Mouse (Mus musculus): ENCODE measurements around the gene Trap1.
A peak's percentile ranks its signal among the peaks of the same experiment; 100 is the strongest.
"Not testable (repeated sequence)": the region's sequence is repeated elsewhere in the genome, so short reads cannot be mapped to it uniquely, and the experiment has no call there.

The Trap1 gene

DNA sequence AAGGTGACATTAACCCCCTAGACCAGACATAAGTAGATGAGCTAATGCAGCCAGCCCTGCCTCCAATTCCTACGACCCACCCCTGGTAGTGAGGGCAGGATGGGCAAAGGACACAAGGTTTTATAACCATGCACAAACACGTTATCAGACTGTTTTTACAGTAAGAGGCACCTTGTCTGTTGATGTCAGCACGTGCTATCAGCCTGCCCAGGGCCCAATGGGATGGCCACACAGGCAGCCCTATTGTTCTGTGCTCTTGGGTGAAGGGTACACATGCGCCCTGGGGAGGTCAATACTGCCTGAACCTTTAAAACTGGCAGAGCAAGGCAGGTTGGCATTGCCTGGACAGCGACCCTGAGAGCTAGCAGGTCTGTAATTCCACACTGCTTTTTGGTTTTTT lies 40.8 kb downstream of the Trap1 start, which contains the start of gene Dnase1:
Gene Dnase1, plus strand, starts transcription at position 136 of the 400 bp plus-strand sequence.
- DNase-seq (ENCODE audit: low spot score), result no peak

- DNase-seq (ENCODE audit: low spot score), result no peak
Measured at GRCm38 (mm10) chr16:4035575-4035974, 42.1 kb downstream of the Trap1 start.

GRCm38 (mm10) chr16:4034476-4034875 lies 43.2 kb downstream of the Trap1 start:
- DNase-seq (ENCODE audit: low spot score), result no peak

DNA sequence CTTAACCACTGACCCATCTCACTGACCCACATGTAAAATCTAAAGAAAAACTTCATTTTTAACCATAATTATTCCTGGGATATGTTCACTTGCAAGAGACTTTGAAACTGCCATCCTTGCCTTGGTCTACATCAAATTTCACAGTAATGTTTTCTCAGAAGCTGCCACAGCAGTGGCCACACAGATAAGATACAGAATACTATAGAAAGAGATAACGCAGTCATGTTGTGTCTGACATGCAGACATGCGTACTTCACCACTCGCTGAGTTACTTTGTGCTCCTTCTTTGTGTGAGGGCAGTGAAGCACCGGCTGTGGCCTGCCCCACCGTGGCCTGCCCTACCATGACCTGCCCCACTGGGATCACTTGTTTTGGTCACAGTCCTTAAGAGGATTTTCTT lies 43.7 kb downstream of the Trap1 start:
- no peak for DNase-seq (ENCODE audit: low spot score)

DNA sequence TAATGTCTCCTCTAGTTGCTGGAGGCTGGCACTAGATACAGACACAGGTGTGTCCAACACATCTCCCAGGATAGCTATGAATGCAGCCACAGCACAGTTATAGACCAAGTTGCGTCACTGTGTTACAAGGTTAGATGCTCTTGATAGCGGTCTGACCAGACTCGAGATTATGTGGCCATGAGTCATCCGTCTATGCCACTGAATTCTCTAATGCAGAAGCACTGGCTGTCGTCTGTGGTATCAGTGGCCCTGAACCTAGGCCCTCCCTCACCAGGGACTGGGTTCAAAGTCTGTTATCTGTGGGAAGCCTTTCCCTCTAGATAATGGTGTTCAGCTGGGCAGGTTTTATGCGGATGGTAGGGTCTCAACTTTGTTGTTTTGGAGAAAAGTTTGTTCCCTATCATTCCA lies 45.3 kb downstream of the Trap1 start:
- no peak for DNase-seq (ENCODE audit: low spot score)

DNA sequence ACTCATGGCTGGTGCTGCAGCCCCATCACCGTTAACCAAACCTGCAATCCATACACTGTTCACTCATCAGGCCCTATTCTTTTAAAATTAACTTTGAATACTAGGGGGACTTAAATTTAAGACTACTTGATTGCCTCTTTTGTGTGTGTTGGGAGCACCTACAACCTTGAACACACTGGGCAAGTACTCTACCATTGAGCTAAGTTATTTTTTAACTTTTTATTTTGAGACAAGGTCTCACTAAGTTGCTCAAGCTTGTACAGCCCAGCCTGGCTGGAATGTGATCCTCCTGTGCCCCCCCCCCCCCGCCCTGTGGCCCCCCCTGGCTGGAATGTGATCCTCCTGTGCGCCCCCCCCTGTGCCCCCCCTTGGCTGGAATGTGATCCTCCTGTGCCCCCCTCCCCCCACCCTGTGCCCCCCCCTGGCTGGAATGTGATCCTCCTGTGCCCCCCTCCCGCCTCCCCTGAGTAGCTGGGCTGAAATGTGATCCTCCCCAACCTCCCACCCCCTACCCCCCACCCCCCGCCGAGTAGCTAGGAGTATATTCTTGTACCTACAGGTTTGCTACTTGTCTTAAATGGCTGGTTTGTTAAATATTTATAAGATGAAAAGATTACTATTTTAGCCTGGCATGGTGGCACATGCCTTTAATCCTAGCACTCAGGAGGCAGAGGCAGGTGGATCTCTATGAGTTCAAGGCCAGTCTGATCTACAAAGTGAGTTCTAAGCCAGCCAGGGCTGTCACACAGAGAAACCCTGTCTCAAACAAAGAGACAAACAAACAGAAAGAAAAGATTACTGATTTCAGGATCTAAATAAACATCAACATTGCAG lies 46.0 kb downstream of the Trap1 start:
- DNase-seq (ENCODE audit: low spot score), result no peak

GRCm38 (mm10) chr16:4030501-4030900 lies 47.1 kb downstream of the Trap1 start:
- DNase-seq (ENCODE audit: low spot score), result no peak

GRCm38 (mm10) chr16:4029371-4029841 lies 48.2 kb downstream of the Trap1 start:
- DNase-seq (ENCODE audit: low spot score), result no peak

- no peak for DNase-seq (ENCODE audit: low spot score)
Measured at GRCm38 (mm10) chr16:4027211-4027610, 50.4 kb downstream of the Trap1 start.

DNA sequence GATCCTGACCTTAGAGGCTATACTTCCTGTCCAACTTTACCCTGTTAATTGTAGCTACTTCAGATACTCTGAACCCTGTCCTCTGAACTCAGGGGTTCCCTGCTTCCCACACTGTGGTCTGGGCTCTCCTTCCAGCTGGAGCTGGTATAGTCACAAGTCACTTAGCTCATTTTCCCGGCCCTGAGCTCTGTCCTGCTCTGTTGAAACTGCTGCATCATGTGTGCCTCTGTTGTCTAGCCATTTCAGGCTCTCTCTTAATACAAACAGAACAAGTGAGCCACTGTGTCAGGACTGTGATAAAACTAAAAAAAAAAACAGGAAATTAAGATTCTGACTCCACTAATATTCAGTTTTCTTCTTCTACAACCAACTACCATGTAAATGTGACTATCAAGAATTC lies 51.0 kb downstream of the Trap1 start:
- DNase-seq (ENCODE audit: low spot score), result no peak

- DNase-seq (ENCODE audit: low spot score), result no peak
Measured at GRCm38 (mm10) chr16:4022719-4023118, 54.9 kb downstream of the Trap1 start.

DNA sequence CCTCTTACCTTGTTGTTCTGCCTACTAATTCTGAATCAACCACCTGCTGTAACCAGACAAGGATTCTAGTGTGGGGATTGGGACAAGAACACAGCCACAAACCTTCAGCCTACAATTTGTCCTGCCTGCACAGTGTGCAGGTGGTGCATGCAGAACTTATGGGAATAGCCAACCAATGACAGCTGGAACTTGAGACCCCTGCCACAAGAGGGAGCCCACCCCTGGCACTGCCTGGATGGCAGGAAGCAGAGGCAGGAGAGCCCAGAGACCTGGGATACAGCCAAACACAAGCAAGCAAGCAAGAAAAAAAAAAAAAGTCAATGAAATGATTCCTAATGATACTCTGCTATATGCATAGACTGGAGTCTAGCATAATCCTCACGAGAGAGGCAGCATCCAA lies 56.4 kb downstream of the Trap1 start:
- DNase-seq (ENCODE audit: low spot score), result no peak

GRCm38 (mm10) chr16:4017466-4017865 lies 60.2 kb downstream of the Trap1 start:
- DNase-seq (ENCODE audit: low spot score), result not testable (repeated sequence)

DNA sequence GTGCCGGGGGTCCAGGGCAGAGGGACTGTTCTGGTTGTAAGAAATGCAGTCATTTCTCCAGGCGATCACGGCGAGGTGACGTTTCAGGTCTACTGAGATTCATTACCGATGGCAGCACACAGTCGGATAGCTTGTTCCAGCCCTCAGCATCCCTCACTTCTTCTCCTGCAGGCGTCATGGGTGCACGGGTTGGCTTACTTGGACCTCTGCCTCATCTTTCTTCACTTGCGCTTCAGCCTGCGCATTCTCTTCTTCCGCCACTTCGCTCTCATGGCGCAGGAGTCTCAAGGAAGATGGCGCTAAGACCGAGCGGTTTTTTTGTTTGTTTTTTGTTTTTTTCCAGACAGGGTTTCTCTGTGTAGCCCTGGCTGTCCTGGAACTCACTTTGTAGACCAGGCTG lies 60.8 kb downstream of the Trap1 start:
- not testable (repeated sequence) for DNase-seq (ENCODE audit: low spot score)

DNA sequence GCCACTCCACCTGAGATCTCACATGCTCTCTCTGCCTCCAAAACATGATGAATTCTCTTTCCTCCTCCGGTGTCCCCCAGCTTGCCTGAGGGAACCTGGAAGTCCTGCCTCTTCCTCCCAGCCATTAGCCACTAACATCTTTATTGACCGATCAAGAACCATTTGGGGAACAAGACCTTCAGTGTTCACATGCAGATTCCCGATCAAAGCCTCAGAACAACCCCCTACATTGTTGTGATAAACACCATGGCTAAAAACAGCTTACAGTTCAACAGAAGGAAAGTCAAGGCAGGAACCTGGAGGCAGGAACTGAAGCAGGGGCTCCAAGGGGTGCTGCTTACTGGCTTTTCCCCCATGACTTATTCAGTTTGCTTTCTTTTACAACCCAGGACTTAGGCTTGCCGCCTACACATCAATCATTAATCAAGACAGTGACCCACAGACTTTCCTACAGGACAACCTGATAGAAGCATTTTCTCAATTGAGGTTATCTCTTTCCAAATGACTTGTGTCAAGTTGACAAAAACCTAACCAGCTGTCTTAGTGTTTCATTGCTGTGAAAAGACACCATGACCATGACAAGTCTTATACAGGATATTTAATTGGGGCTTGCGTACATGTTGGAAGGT lies 63.5 kb downstream of the Trap1 start:
- no peak for DNase-seq (ENCODE audit: low spot score)

- DNase-seq (ENCODE audit: low spot score), result no peak
Measured at GRCm38 (mm10) chr16:4012882-4013570, 64.6 kb downstream of the Trap1 start.

- DNase-seq (ENCODE audit: low spot score), result peak; percentile 96
Measured at GRCm38 (mm10) chr16:4003489-4004398, 73.9 kb downstream of the Trap1 start, which contains the start of gene Slx4. Gene Slx4 (minus strand): TSS chr16:4003770.

Data from layer of hippocampus, adult 11-12 months (tissue).